Mouse (Mus musculus) heart, adult 2 months (tissue): ENCODE measurements around the gene Itpr1. TPM values are rescaled to one million over a fixed set of nuclear protein-coding genes. Genes with fewer than 3 reads are reported as not detected.

Source experiments
- DNase-seq, 2 experiments: peaks; one replicate each; pipeline ENCODE4 v3.0.0; 2021
- H3K27ac ChIP-seq: fragments of 200-600 bp; 2 replicates; pipeline ENCODE4 v1.8.1; 2022
- H3K27me3 ChIP-seq: fragments of 200-500 bp; 2 replicates; pipeline ENCODE4 v1.6.1; 2012; ENCODE audit warnings: mild to moderate bottlenecking, low read length, inconsistent platforms, mixed read lengths; ENCODE audit not compliant: control insufficient read depth, insufficient read depth
- H3K36me3 ChIP-seq: fragments of 200-500 bp; 2 replicates; pipeline ENCODE4 v1.6.1; 2012; ENCODE audit warnings: low read length, inconsistent platforms; ENCODE audit not compliant: control insufficient read depth, insufficient read depth
- H3K4me1 ChIP-seq: fragments of 200-500 bp; 2 replicates; pipeline ENCODE4 v1.6.1; 2011; ENCODE audit warnings: low read length; ENCODE audit not compliant: control insufficient read depth, insufficient read depth
- H3K4me3 ChIP-seq: fragments of 200-600 bp; 2 replicates; pipeline ENCODE4 v1.8.1; 2022
- H3K79me2 ChIP-seq: fragments of 200-500 bp; replicated peaks from 2 replicates; pipeline ENCODE4 v1.6.1; 2012; ENCODE audit warnings: mild to moderate bottlenecking, inconsistent platforms, low read length, moderate library complexity, mixed read lengths; ENCODE audit not compliant: control insufficient read depth, insufficient read depth
- H3K9ac ChIP-seq: fragments of 200-500 bp; 2 replicates; pipeline ENCODE4 v1.6.1; 2012; ENCODE audit warnings: low read depth, mild to moderate bottlenecking, control low read depth, inconsistent platforms, low read length, mixed read lengths
- CTCF ChIP-seq: fragments of 200-600 bp; IDR thresholded peaks from 2 replicates; pipeline ENCODE4 v1.8.1; 2022; ENCODE audit warnings: antibody characterized with exemption, mild to moderate bottlenecking, moderate library complexity
- EP300 ChIP-seq: fragments of 200-500 bp; IDR thresholded peaks from 2 replicates; pipeline ENCODE4 v1.6.1; 2011; ENCODE audit warnings: low read depth, low read length, control low read depth; ENCODE audit not compliant: insufficient read depth
- POLR2A ChIP-seq: fragments of 200-500 bp; IDR thresholded peaks from 2 replicates; pipeline ENCODE4 v1.6.1; 2011; ENCODE audit warnings: mild to moderate bottlenecking, low read depth, low read length, control low read depth; ENCODE audit not compliant: insufficient read depth
- WGBS: fragments of 180-500 bp; shearing (Covaris S2); methylation state at CpG from one replicate; pipeline ENCODE4 v1.1.7; 2018; 5-methylcytosine and 5-hydroxymethylcytosine counted together
- intact Hi-C: fragments of 180-260 bp; cut with DNase I; formaldehyde crosslinking; loops from one replicate; pipeline ENCODE4 v1.15.1; 2025
- polyA plus RNA-seq: library from polyadenylated mRNA; depleted of rRNA; stranded (reverse); fragments of >200 nt; gene quantifications from 2 replicates; pipeline ENCODE4 v1.2.3, GENCODE M21; 2012
- total RNA-seq, 2 experiments: library from RNA; stranded (reverse); gene quantifications; 2 replicates each; pipeline ENCODE4 v1.2.3; 2021

Itpr1 gene
- total and polyA plus RNA-seq, 3 experiments, result 14.0 to 47.6 (median 37.9) TPM

DNA sequence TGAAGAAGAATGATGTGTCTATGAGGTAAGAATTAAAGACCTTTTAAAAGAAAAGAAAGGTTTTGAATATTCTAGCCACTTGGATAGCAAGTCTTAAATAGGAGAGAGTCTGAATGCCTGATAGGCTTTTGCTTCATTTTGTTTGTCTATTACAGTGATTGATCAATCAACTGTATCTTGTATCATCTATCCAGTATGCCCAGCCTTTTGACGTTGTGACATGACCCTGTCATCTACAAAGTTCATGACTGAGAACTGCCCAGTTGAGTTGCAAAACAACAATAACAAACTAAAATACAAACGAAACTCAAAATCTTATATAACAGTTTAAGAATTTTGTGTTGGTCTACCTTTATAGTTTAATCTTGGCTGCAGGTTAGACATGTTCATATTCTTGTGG, 78.1 kb downstream of the Itpr1 start:
- H3K79me2 ChIP-seq, result peaks cover 2% of the 10 kb centered on the region; the same call in 1 of the 2 replicates
- peaks cover 8% of the 10 kb centered on the region for H3K4me1 ChIP-seq
- no peak overlapping the region for H3K4me3 ChIP-seq
- H3K9ac ChIP-seq, result no peak overlapping the region
- TF ChIP-seq EP300 (no peak), CTCF (no peak), POLR2A (no peak)
- no peaks in the 10 kb centered on the region; the same call in 1 of the 2 replicates for H3K36me3 ChIP-seq
- no peak for DNase-seq
- 96% methylated on average over 2 of the region's 2 CpGs for WGBS
- intact Hi-C loops, result no loop called here
- no peaks in the 10 kb centered on the region for H3K27me3 ChIP-seq
- H3K27ac ChIP-seq, result no peak overlapping the region

DNA sequence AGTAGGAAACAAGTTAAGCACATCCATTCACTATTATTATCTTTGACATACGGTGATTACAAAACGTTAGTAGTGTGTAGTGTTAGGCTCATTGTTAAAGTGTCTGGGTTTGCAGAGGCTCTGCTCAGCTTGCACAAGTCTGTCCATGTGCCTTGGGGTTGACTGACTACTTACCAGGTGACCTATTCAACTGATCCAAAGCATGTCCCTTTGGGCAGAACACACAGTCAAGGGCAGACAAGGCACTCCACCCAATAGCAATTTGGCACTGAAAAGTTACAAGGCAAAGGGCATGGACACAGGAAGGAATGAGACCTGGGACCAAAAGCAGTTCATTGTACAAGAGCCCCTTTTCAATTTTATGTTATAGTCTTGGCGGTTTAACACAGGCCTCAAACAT, 78.7 kb downstream of the Itpr1 start:
- Histone ChIP-seq H3K79me2 (peaks cover 2% of the 10 kb centered on the region; the same call in 1 of the 2 replicates), H3K4me3 (no peak overlapping the region), H3K36me3 (no peaks in the 10 kb centered on the region; the same call in 1 of the 2 replicates), H3K27ac (no peak overlapping the region), H3K9ac (no peak overlapping the region), H3K27me3 (no peaks in the 10 kb centered on the region), H3K4me1 (peaks cover 8% of the 10 kb centered on the region)
- no peak for DNase-seq
- intact Hi-C loops, result no loop called here
- 76% methylated on average over 3 of the region's 3 CpGs for WGBS
- TF ChIP-seq EP300 (no peak), CTCF (no peak), POLR2A (no peak)

DNA sequence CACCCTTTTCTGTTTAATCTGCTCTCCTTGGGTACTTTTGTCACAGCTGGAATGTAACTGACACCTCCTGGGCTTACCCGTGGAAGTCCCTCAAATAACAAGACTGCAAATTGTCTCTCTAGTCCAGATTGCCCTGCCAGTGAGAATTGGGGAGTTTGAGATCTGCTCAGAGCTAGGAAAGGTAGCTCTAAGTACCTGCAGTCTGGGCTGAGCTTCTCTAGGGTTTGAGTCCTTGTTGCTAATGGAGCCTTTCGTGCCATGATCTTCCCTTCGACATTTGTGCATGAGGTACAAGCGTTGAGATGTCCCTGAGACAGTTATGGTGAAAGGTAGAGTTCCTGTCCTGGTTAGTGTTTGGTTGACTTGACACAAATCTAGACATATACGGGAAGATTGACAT, 89.0 kb downstream of the Itpr1 start:
- H3K4me1 ChIP-seq, result peaks cover 10% of the 10 kb centered on the region
- no peak for TF ChIP-seq POLR2A
- no peak for TF ChIP-seq CTCF
- TF ChIP-seq EP300, result no peak
- H3K9ac ChIP-seq, result no peak overlapping the region
- H3K27ac ChIP-seq, result no peak overlapping the region
- DNase-seq, result no peak
- H3K27me3 ChIP-seq, result no peaks in the 10 kb centered on the region
- WGBS, result 92% methylated on average over 5 of the region's 5 CpGs
- peaks cover 3% of the 10 kb centered on the region; the same call in 1 of the 2 replicates for H3K36me3 ChIP-seq
- H3K4me3 ChIP-seq, result no peak overlapping the region
- H3K79me2 ChIP-seq, result peaks cover 4% of the 10 kb centered on the region; the same call in 1 of the 2 replicates
- intact Hi-C loops, result no loop called here

DNA sequence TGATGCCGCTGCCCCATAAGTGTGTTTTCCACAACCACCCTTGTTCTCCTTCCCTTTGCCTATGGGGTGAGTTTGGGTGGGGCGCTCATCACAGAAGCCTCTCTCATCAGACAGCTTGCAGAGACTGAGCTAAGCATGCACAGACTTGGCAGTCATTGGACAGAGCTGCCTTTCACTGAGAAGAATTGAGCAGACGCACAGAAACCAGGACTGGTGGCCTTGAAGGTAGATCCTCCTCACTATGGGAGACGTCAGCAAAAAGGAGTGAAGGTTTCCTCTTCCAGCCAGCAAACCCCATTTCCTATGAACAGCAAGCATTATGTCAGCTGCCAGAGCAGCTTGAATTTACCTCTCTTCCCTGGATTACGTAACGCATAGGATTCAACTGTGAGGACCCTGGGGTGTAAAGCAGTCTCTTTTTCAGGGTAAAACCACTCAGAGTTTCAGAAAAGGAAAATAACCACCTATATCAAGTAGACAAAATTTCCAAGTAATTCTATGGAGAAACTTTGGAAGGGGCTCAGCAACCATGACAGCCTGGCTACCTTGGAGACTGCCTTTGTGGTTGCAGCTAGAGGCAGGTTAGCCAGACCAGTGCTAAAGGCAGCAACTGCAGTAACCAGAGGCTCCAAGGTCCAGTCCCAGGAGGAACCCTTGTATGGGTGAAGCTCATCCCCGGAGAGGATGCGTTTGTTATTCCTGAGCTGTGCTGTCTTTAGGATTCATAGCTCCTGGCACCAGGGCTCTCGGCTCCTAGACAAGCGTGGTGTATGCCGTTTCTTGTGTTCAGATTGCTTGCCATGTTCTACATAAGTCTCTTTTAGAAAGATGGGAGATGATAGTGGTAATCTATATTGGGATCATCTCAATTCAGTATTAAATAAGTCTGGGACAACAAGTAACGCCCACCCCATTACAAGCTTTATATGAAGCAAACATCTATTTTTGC, 91.0 kb downstream of the Itpr1 start:
- Histone ChIP-seq H3K36me3 (peaks cover 3% of the 10 kb centered on the region; the same call in 1 of the 2 replicates), H3K27ac (no peak overlapping the region; the same call in 1 of the 2 replicates), H3K9ac (no peak overlapping the region), H3K27me3 (no peaks in the 10 kb centered on the region), H3K4me1 (peaks cover 12% of the 10 kb centered on the region), H3K79me2 (peaks cover 2% of the 10 kb centered on the region; the same call in 1 of the 2 replicates), H3K4me3 (no peak overlapping the region)
- TF ChIP-seq CTCF (no peak), POLR2A (no peak), EP300 (no peak)
- intact Hi-C loops, result no loop called here
- WGBS, result 80% methylated on average over 12 of the region's 12 CpGs
- no peak for DNase-seq

DNA sequence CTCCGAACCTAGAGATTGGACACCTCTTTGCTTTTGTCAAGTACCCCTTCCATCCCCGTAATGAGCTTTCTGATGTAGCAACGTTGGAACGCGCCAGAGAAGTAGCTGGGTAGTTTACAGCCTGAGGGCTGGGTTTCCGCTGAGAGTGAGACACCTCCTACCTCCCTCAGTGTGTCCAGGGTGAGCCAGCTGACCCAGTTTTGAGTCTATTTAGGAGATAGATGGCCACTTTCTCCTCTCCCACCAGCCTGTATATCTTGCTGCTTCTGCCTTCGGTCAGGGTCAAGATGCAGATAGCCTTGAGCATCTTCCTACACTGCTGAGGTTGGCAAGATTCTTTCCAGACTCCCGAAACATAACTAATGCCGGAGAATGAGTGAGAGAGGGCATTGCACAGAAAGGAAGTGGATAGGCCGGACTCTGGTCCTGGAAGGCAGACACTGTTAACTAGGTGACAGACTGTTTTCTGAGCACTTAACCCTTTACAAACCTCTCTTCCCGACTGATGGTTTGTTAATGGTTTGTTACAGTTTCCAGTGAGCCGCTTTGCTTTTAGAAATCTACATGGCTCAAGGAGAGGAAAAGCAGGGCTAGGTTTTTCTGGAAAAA, 92.4 kb downstream of the Itpr1 start:
- H3K4me1 ChIP-seq, result peaks cover 14% of the 10 kb centered on the region

More for the DNA sequence above, 92.4 kb downstream of the Itpr1 start:
- H3K36me3 ChIP-seq, result peaks cover 3% of the 10 kb centered on the region; the same call in 1 of the 2 replicates
- H3K27me3 ChIP-seq, result no peaks in the 10 kb centered on the region
- DNase-seq, result peak in 1 of 2 experiments; percentile 38
- peak overlapping the region; percentile 80 for H3K27ac ChIP-seq
- TF ChIP-seq CTCF (no peak), EP300 (no peak)
- peak overlapping the region; percentile 1; the same call in 1 of the 2 replicates for H3K4me3 ChIP-seq
- peaks cover 2% of the 10 kb centered on the region; the same call in 1 of the 2 replicates for H3K79me2 ChIP-seq
- intact Hi-C loops, result loop anchor here (5.0 kb wide), 1 partner anchor 118 kb away; the partner anchor contains the start of gene Sumf1
- 21% methylated on average over 12 of the region's 12 CpGs for WGBS
- no peak overlapping the region for H3K9ac ChIP-seq
